Mouse (Mus musculus) CD8-positive naive resting alpha-beta T cell, adult 57 days (primary cell): ENCODE measurements around the gene Six4. TPM values are rescaled to one million over a fixed set of nuclear protein-coding genes. Genes with fewer than 3 reads are reported as not detected.

Source experiments
- total RNA-seq: library from RNA; stranded (reverse); gene quantifications from one replicate; pipeline ENCODE4 v1.2.4, GENCODE M21; 2023

Six4 gene
- total RNA-seq, result 0.09 TPM

GRCm38 (mm10) chr12:73113196-73113595, at the start of gene Six4:
Six4 (minus strand) TSS chr12:73113456.

GRCm38 (mm10) chr12:73123093-73124041, 10.1 kb upstream of the Six4 start, which contains the start of gene Mnat1:
Mnat1 (plus strand) TSS chr12:73123717.

GRCm38 (mm10) chr12:73053668-73054241, 59.5 kb downstream of the Six4 start, which contains the start of gene Six1:
Six1 (minus strand) TSS chr12:73053887.

Other genes starting within 250 kb of the Six4 start
- not detected for gene Six6, start 173.6 kb downstream of the Six4 start, total RNA-seq
- not detected for gene 4930447C04Rik, start 172.7 kb downstream of the Six4 start, total RNA-seq
- gene Six1, start 59.6 kb downstream of the Six4 start, total RNA-seq, result 0.24 TPM
- gene Mnat1, start 10.3 kb upstream of the Six4 start, total RNA-seq, result 18.1 TPM
- 15.8 TPM for gene Trmt5, start 173.3 kb upstream of the Six4 start, total RNA-seq
- gene Slc38a6, start 173.3 kb upstream of the Six4 start, total RNA-seq, result 21.7 TPM